Mouse (Mus musculus): ENCODE results near the gene Sox9.

- TF ChIP-seq CTCF (IDR thresholded peaks at IDR 0.05 in 2 of 3, conservative IDR thresholded peaks at IDR 0.05 in 1 of 3; ENCODE audit: control insufficient read depth in 1 of 3, insufficient read depth in 1 of 3, low read depth in 2 of 3, low read length in 3 of 3, poor library complexity in 1 of 3, severe bottlenecking in 1 of 3), result no peak
- no peak for TF ChIP-seq TCF12 (IDR thresholded peaks at IDR 0.05; ENCODE audit: low read depth, low read length)
- TF ChIP-seq HCFC1 (IDR thresholded peaks at IDR 0.05; ENCODE audit: low read depth, low read length), result no peak
Observed at GRCm38 (mm10) chr11:112828553-112829287, 46.7 kb downstream of the Sox9 start.
